Mouse (Mus musculus): ENCODE measurements at regions not wholly inside any gene's neighbourhood (a gene's known extent, or its start where the extent isn't known, plus 50 kb on each side); places are given as distances from the start of the nearest gene placed in this dataset.
A peak's percentile ranks its signal among the peaks of the same experiment; 100 is the strongest.
"Not testable (repeated sequence)": the region's sequence is repeated elsewhere in the genome, so short reads cannot be mapped to it uniquely, and the experiment has no call there.

DNA sequence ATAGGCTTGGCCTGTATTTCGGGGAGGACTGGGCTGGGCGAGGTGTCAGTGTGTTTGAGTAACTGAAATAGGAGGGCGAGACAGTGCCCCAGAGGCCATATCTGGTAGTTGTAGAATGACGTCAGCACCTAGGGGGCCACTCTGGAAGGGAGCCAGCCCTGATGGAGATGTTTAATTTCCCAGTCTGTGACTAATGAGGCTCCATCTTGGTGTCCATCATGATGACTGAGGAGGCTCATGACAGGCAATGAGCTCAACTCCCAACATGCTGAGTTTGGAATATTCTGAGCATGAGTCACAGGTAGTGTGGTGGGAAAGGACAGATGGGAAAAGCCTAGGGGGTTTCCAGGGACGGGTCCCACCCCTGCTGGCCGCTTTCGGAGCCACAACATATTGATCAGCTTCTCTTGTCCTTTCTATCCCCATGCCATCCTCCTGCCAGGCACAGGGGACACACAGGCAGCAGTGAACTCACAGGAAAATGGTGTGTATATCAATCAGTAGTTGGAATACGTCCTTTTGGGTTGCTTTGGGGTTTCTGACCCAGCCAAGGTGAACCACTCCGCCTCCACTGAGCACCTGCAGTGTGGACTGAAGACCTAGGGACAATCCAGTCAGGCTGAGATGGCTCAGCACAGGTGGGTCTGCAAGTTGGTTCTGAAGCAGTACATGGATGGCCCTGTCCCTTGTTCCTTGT is 222.5 kb downstream of the Matn1 start:
- DNase-seq (ENCODE audit: low spot score) (no peak), ATAC-seq (ENCODE audit: low FRiP score, low TSS enrichment) (no peak)
- no peaks in the 10 kb centered on the region for H3K27me3 ChIP-seq (ENCODE audit: control insufficient read depth, insufficient read depth, low read length)
- H3K9me3 ChIP-seq (ENCODE audit: control insufficient read depth, low read length): no peaks in the 10 kb centered on the region
- no peak for TF ChIP-seq CTCF (IDR thresholded peaks at IDR 0.05; ENCODE audit: low read depth)
- no peak for TF ChIP-seq EP300 (optimal IDR thresholded peaks at IDR 0.05)
- no peak overlapping the region for H3K9ac ChIP-seq (ENCODE audit: low read length)
- H3K36me3 ChIP-seq (ENCODE audit: control insufficient read depth, insufficient read depth, low read length): no peaks in the 10 kb centered on the region
- WGBS: 58% methylated on average over 9 of the region's 9 CpGs
- no peaks in the 10 kb centered on the region for H3K4me1 ChIP-seq (replicated peaks; ENCODE audit: control insufficient read depth, insufficient read depth)
- H3K27ac ChIP-seq (replicated peaks): no peak overlapping the region
- H3K4me2 ChIP-seq (replicated peaks; ENCODE audit: low read depth): no peak overlapping the region
- no peak overlapping the region for H3K4me3 ChIP-seq (ENCODE audit: low read depth, low read length)

DNA sequence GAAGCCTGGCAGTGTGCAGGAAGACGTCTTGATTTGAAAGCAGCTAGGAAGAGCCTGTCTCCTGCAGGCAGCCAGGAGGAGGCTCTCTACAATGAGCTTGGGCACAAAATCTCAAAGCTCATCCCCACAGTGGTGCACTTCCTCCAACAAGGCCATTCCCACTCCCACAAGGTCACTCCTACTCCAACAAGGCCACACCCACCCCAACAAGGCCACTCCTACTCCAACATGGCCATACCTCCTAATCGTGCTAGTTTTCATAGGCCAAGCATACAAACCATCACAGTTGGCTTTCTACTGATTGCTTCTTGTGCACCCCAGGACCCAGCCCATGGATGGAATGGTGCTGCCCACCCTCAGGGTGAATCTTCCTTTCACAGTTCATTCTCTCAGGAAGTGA is 223.7 kb downstream of the Matn1 start:
- TF ChIP-seq CTCF (IDR thresholded peaks at IDR 0.05; ENCODE audit: low read depth) (no peak), EP300 (optimal IDR thresholded peaks at IDR 0.05) (no peak)
- H3K4me3 ChIP-seq (ENCODE audit: low read depth, low read length): no peak overlapping the region
- H3K4me1 ChIP-seq (replicated peaks; ENCODE audit: control insufficient read depth, insufficient read depth): no peaks in the 10 kb centered on the region
- H3K27ac ChIP-seq (replicated peaks): no peak overlapping the region
- no peak for DNase-seq (ENCODE audit: low spot score)
- H3K27me3 ChIP-seq (ENCODE audit: control insufficient read depth, insufficient read depth, low read length): no peaks in the 10 kb centered on the region
- H3K9me3 ChIP-seq (ENCODE audit: control insufficient read depth, low read length): no peaks in the 10 kb centered on the region
- ATAC-seq (ENCODE audit: low FRiP score, low TSS enrichment): no peak
- WGBS: 82% methylated on average over 2 of the region's 2 CpGs
- no peak overlapping the region for H3K4me2 ChIP-seq (replicated peaks; ENCODE audit: low read depth)
- H3K36me3 ChIP-seq (ENCODE audit: control insufficient read depth, insufficient read depth, low read length): no peaks in the 10 kb centered on the region
- H3K9ac ChIP-seq (ENCODE audit: low read length): no peak overlapping the region

DNA sequence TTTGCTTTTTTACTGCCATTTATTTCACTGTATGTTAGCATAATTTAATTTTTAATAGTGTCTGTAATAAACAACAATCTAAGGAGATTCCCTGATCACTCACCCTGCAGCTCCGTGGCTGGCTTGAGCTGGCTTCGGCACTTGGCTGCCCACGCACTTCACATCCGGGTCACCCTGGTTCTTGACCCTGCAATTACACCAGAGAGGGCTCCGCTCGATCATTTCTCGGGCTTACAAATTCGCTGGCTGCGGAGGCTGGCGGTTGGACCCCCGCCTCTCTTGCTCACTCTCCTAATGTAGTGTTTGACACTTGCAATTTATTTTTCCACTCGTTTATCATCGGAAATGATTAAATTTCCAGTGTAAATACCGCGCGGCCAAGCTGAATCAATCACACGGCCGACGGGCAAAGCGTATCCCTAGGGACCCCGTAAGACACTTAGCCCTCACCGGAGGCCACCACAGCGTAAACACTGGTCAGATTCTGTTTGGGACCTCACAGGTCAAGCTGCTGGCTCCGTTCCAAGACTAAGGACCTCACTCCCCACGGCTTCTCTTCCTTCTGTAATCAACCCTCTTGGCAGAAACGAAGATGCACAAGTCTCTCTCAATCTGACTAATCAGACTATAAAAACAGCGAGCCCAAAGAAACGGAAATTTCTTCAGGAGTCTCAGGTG is 229.7 kb downstream of the Matn1 start:
- Histone ChIP-seq H3K9me3 (ENCODE audit: control insufficient read depth, low read length) (no peaks in the 10 kb centered on the region), H3K9ac (ENCODE audit: low read length) (no peak overlapping the region), H3K4me3 (ENCODE audit: low read depth, low read length) (no peak overlapping the region), H3K27ac (replicated peaks) (no peak overlapping the region), H3K4me1 (replicated peaks; ENCODE audit: control insufficient read depth, insufficient read depth) (no peaks in the 10 kb centered on the region), H3K4me2 (replicated peaks; ENCODE audit: low read depth) (no peak overlapping the region; the same call in 1 of the 2 replicates), H3K36me3 (ENCODE audit: control insufficient read depth, insufficient read depth, low read length) (no peaks in the 10 kb centered on the region), H3K27me3 (ENCODE audit: control insufficient read depth, insufficient read depth, low read length) (no peaks in the 10 kb centered on the region)
- WGBS: 38% methylated on average over 28 of the region's 28 CpGs
- DNase-seq (ENCODE audit: low spot score): no peak
- no peak for TF ChIP-seq CTCF (IDR thresholded peaks at IDR 0.05; ENCODE audit: low read depth)
- no peak for ATAC-seq (ENCODE audit: low FRiP score, low TSS enrichment)

DNA sequence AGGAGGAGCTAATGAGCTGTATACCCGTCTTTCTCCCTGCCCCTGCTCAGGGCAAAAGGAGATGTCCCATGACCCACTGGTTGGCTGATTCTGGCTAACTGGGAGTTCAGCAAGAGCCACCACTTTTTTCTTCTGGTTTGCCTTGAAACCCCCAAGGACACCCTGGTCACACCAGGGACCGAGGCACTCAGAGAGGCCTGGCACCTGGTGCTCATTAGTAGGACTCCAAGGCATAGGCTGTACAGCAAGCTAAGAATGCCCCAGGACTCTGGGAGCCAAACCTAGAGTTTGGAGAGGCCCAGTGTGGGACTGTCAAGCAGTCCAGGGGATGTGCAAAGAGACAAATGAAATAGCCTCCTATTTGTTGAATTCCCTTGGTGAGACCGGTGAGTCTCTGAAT is 232.5 kb downstream of the Matn1 start:
- no peak for DNase-seq (ENCODE audit: low spot score)
- no peaks in the 10 kb centered on the region for H3K4me1 ChIP-seq (replicated peaks; ENCODE audit: control insufficient read depth, insufficient read depth)
- 60% methylated on average over 3 of the region's 3 CpGs for WGBS
- ATAC-seq (ENCODE audit: low FRiP score, low TSS enrichment): no peak
- H3K27ac ChIP-seq (replicated peaks): no peak overlapping the region
- no peaks in the 10 kb centered on the region for H3K27me3 ChIP-seq (ENCODE audit: control insufficient read depth, insufficient read depth, low read length)
- H3K9me3 ChIP-seq (ENCODE audit: control insufficient read depth, low read length): no peaks in the 10 kb centered on the region
- H3K36me3 ChIP-seq (ENCODE audit: control insufficient read depth, insufficient read depth, low read length): no peaks in the 10 kb centered on the region
- no peak overlapping the region for H3K4me3 ChIP-seq (ENCODE audit: low read depth, low read length)
- TF ChIP-seq EP300 (optimal IDR thresholded peaks at IDR 0.05): no peak
- no peak for TF ChIP-seq CTCF (IDR thresholded peaks at IDR 0.05; ENCODE audit: low read depth)
- H3K9ac ChIP-seq (ENCODE audit: low read length): no peak overlapping the region
- H3K4me2 ChIP-seq (replicated peaks; ENCODE audit: low read depth): no peak overlapping the region

DNA sequence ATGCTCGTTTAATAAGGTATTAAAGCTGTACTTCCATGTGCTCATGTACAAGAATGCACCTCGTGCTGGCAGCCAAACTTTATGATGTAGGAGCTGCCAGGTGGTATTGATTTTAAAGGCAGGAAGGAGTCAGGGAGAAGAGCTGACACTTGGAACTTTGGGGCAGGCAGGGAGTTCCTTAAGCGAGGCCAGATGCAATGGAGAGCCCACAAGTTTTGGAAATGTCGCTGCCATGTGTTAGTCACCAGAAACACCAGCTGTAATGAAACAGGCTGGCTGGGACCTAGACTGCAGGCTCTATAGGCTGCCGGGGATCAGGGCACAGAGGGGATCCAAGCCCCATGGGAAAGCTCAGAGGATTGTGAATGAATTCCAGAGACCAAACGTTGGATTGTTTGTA is 233.7 kb downstream of the Matn1 start:
- H3K4me2 ChIP-seq (replicated peaks; ENCODE audit: low read depth): no peak overlapping the region
- no peak overlapping the region for H3K4me3 ChIP-seq (ENCODE audit: low read depth, low read length)
- H3K9me3 ChIP-seq (ENCODE audit: control insufficient read depth, low read length): no peaks in the 10 kb centered on the region
- 48% methylated on average over 6 of the region's 6 CpGs for WGBS
- H3K9ac ChIP-seq (ENCODE audit: low read length): no peak overlapping the region
- no peak for ATAC-seq (ENCODE audit: low FRiP score, low TSS enrichment)
- H3K27ac ChIP-seq (replicated peaks): no peak overlapping the region
- no peaks in the 10 kb centered on the region for H3K36me3 ChIP-seq (ENCODE audit: control insufficient read depth, insufficient read depth, low read length)
- no peak for DNase-seq (ENCODE audit: low spot score)
- no peaks in the 10 kb centered on the region for H3K27me3 ChIP-seq (ENCODE audit: control insufficient read depth, insufficient read depth, low read length)
- TF ChIP-seq CTCF (IDR thresholded peaks at IDR 0.05; ENCODE audit: low read depth) (no peak), EP300 (optimal IDR thresholded peaks at IDR 0.05) (no peak)
- H3K4me1 ChIP-seq (replicated peaks; ENCODE audit: control insufficient read depth, insufficient read depth): no peaks in the 10 kb centered on the region

DNA sequence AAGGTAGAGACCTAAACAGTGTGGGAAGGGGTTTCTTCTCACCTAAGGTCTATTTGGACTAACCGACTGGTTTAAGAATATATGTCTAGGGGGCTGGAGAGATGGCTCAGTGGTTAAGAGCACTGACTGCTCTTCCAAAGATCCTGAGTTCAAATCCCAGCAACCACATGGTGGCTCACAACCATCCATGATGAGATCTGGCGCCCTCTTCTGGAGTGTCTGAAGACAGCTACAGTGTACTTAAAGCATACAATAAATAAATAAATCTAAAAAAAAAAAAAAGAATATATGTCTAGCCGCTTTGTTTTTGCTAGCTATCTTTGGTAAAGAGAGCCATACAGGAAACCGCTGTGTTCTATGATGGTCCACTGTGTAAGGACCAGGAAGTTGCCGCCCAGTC is 234.5 kb downstream of the Matn1 start:
- not testable (repeated sequence) for H3K27ac ChIP-seq (replicated peaks); H3K4me1 ChIP-seq (replicated peaks; ENCODE audit: control insufficient read depth, insufficient read depth); H3K4me3 ChIP-seq (ENCODE audit: low read depth, low read length); ATAC-seq (ENCODE audit: low FRiP score, low TSS enrichment); H3K27me3 ChIP-seq (ENCODE audit: control insufficient read depth, insufficient read depth, low read length); DNase-seq (ENCODE audit: low spot score); H3K36me3 ChIP-seq (ENCODE audit: control insufficient read depth, insufficient read depth, low read length); H3K9ac ChIP-seq (ENCODE audit: low read length); H3K9me3 ChIP-seq (ENCODE audit: control insufficient read depth, low read length); H3K4me2 ChIP-seq (replicated peaks; ENCODE audit: low read depth)
- peak; percentile 21; the same call in 1 of the 2 replicates for TF ChIP-seq CTCF (IDR thresholded peaks at IDR 0.05; ENCODE audit: low read depth)
- 77% methylated on average over 5 of the region's 5 CpGs for WGBS
